Mouse (Mus musculus) midbrain, embryonic 12.5 days (tissue): Measurements from ENCODE around the gene Ebf1. TPM values are rescaled to one million over a fixed set of nuclear protein-coding genes. Genes with fewer than 3 reads are reported as not detected.

ENCODE experiments used
- ATAC-seq: fragments of 200-750 bp; cut with Nextera tagmentation; 2 replicates; pipeline ENCODE4 v1.8.0; 2017; ENCODE audit warnings: low read depth, moderate TSS enrichment, moderate library complexity; ENCODE audit not compliant: low FRiP score
- H3K27ac ChIP-seq: fragments of 300-500 bp; sonication (generic); replicated peaks from 2 replicates; pipeline ENCODE4 v1.5.1; 2016; ENCODE audit warnings: mild to moderate bottlenecking
- H3K27me3 ChIP-seq: fragments of 300-500 bp; sonication (generic); 2 replicates; pipeline ENCODE4 v1.6.1; 2016; ENCODE audit warnings: mild to moderate bottlenecking
- H3K36me3 ChIP-seq: fragments of 300-500 bp; sonication (generic); 2 replicates; pipeline ENCODE4 v1.6.1; 2016
- H3K4me1 ChIP-seq: fragments of 300-500 bp; sonication (generic); 2 replicates; pipeline ENCODE4 v1.6.1; 2016
- H3K4me2 ChIP-seq: fragments of 300-500 bp; sonication (generic); replicated peaks from 2 replicates; pipeline ENCODE4 v1.6.1; 2016; ENCODE audit warnings: mild to moderate bottlenecking, moderate library complexity
- H3K4me3 ChIP-seq: fragments of 300-500 bp; sonication (generic); 2 replicates; pipeline ENCODE4 v1.5.1; 2016; ENCODE audit warnings: mild to moderate bottlenecking
- H3K9ac ChIP-seq: fragments of 300-500 bp; sonication (generic); replicated peaks from 2 replicates; pipeline ENCODE4 v1.6.1; 2016; ENCODE audit warnings: mild to moderate bottlenecking, moderate library complexity
- H3K9me3 ChIP-seq: fragments of 300-500 bp; sonication (generic); 2 replicates; pipeline ENCODE4 v1.6.1; 2016; ENCODE audit warnings: mild to moderate bottlenecking
- WGBS: fragments of 180-500 bp; shearing (Covaris S2); methylation state at CpG from one replicate; pipeline ENCODE4 v1.1.7; 2016; 5-methylcytosine and 5-hydroxymethylcytosine counted together
- polyA plus RNA-seq: library from polyadenylated mRNA; unstranded; fragments of >200 nt; fragmentation: Nextera tagmentation; extraction: Ambion mirVana; gene quantifications from 2 replicates; pipeline ENCODE4 v1.2.1, GENCODE M21; 2016

The Ebf1 gene
- polyA plus RNA-seq, 1 experiment from 2014 or later: 89.6 TPM

- peaks cover 25% of the 10 kb centered on the region for H3K4me1 ChIP-seq
- 54% methylated on average over 5 of the region's 5 CpGs for WGBS
- H3K4me2 ChIP-seq: no peak overlapping the region
- H3K4me3 ChIP-seq: no peak overlapping the region
- no peaks in the 10 kb centered on the region for H3K9me3 ChIP-seq
- H3K9ac ChIP-seq: no peak overlapping the region
- no peak for ATAC-seq
- no peaks in the 10 kb centered on the region for H3K36me3 ChIP-seq
- H3K27ac ChIP-seq: no peak overlapping the region
- peaks cover 13% of the 10 kb centered on the region; the same call in 1 of the 2 replicates for H3K27me3 ChIP-seq
Observed at GRCm38 (mm10) chr11:44835166-44835565, 218.0 kb downstream of the Ebf1 start.

DNA sequence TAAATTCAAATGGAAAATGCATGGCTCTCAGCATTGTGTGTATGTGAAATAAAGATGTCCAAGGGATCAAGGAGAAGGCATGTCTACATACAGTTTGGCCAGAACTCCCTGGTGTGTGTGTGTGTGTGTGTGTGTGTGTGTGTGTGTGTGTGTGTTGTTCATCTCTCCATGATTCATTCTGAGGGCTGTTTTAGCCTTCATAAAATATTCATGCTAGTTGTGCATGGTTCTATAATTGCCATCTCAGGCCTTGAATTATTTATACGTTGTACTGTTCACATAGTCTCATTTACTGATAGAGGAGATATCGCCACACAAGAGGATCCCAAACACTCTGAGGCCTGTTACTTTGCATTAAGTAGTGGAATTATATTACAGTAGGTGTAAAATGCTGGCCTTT is 220.5 kb downstream of the Ebf1 start:
- 0 out of 2 replicates have a peak, but pooled peaks cover 7% of the 10 kb centered on the region for H3K27me3 ChIP-seq
- no peaks in the 10 kb centered on the region for H3K9me3 ChIP-seq
- WGBS: 68% methylated on average over 2 of the region's 2 CpGs
- H3K4me3 ChIP-seq: no peak overlapping the region
- H3K4me2 ChIP-seq: no peak overlapping the region
- H3K36me3 ChIP-seq: no peaks in the 10 kb centered on the region
- H3K9ac ChIP-seq: no peak overlapping the region
- no peak for ATAC-seq
- H3K27ac ChIP-seq: peak overlapping the region; percentile 42; the same call in 1 of the 2 replicates
- peaks cover 31% of the 10 kb centered on the region for H3K4me1 ChIP-seq

GRCm38 (mm10) chr11:44841127-44842056 is 224.3 kb downstream of the Ebf1 start:
- peak overlapping the region; percentile 35 for H3K27ac ChIP-seq
- peak; percentile 82 for ATAC-seq
- H3K27me3 ChIP-seq: 0 out of 2 replicates have a peak, but pooled peaks cover 4% of the 10 kb centered on the region
- WGBS: 38% methylated on average over 14 of the region's 14 CpGs
- peak overlapping the region; percentile 27 for H3K4me2 ChIP-seq
- peaks cover 25% of the 10 kb centered on the region for H3K4me1 ChIP-seq
- no peak overlapping the region for H3K4me3 ChIP-seq
- H3K9ac ChIP-seq: no peak overlapping the region
- no peaks in the 10 kb centered on the region for H3K36me3 ChIP-seq
- no peaks in the 10 kb centered on the region for H3K9me3 ChIP-seq

- 90% methylated on average over 3 of the region's 3 CpGs for WGBS
- Histone ChIP-seq H3K9ac (no peak overlapping the region), H3K27me3 (no peaks in the 10 kb centered on the region), H3K4me2 (no peak overlapping the region), H3K36me3 (no peaks in the 10 kb centered on the region), H3K4me3 (no peak overlapping the region), H3K27ac (no peak overlapping the region), H3K9me3 (no peaks in the 10 kb centered on the region), H3K4me1 (no peaks in the 10 kb centered on the region)
- no peak for ATAC-seq
Observed at GRCm38 (mm10) chr11:44851874-44852273, 234.8 kb downstream of the Ebf1 start.

DNA sequence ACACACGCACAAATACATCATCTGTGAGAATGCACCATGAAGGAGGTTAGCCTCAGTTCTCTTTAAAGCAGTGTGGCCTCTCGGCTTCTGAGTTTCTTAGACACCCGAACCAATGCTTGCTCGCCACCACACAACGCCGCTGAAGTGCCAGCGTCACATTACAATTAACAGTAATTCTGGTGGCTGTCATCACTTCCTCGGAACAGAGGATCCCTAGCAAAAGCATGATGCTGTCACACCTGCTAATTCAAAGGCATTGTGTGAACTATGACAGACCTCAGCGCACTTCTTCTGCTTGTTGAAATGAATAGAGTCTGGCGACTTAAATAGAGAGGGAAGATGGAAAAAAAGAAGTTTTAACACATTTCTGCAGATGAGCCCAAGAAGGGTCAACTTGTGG is 235.8 kb downstream of the Ebf1 start:
- Histone ChIP-seq H3K9ac (no peak overlapping the region), H3K4me2 (no peak overlapping the region), H3K27me3 (no peaks in the 10 kb centered on the region), H3K9me3 (no peaks in the 10 kb centered on the region), H3K36me3 (no peaks in the 10 kb centered on the region), H3K4me1 (no peaks in the 10 kb centered on the region), H3K27ac (no peak overlapping the region), H3K4me3 (no peak overlapping the region)
- WGBS: 86% methylated on average over 10 of the region's 10 CpGs
- ATAC-seq: no peak

GRCm38 (mm10) chr11:44854496-44854895 is 237.4 kb downstream of the Ebf1 start:
- H3K4me1 ChIP-seq: no peaks in the 10 kb centered on the region
- H3K27me3 ChIP-seq: no peaks in the 10 kb centered on the region
- H3K9ac ChIP-seq: no peak overlapping the region
- no peak for ATAC-seq
- H3K4me2 ChIP-seq: no peak overlapping the region
- no peaks in the 10 kb centered on the region for H3K36me3 ChIP-seq
- no peak overlapping the region for H3K4me3 ChIP-seq
- no peak overlapping the region for H3K27ac ChIP-seq
- no peaks in the 10 kb centered on the region for H3K9me3 ChIP-seq
- 92% methylated on average over 7 of the region's 7 CpGs for WGBS

- Histone ChIP-seq H3K4me3 (no peak overlapping the region), H3K36me3 (no peaks in the 10 kb centered on the region), H3K27me3 (no peaks in the 10 kb centered on the region), H3K9ac (no peak overlapping the region), H3K9me3 (no peaks in the 10 kb centered on the region), H3K4me2 (no peak overlapping the region), H3K27ac (no peak overlapping the region), H3K4me1 (no peaks in the 10 kb centered on the region; the same call in 1 of the 2 replicates)
- ATAC-seq: no peak
- WGBS: 64% methylated on average over 5 of the region's 5 CpGs
Observed at GRCm38 (mm10) chr11:44861108-44861507, 244.0 kb downstream of the Ebf1 start.

DNA sequence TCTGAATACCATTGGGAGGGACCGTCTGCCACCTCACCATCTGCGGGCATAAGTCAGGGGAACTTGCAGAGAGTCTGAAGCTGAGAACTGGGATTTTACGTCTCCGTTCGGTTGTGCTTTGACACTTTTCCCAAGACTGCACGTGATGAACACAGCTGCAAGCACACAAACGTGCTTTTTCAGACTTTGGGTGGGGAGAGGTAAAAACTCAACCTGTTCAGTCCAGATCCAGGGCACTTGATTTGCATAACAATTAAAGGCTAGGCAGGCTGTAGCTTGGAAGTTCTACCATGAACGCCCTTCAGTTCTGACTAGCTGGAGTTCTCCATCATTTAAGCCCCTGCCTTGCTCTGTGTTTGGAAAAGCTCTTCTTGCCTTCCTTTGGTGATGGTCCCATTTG is 246.8 kb downstream of the Ebf1 start:
- Histone ChIP-seq H3K9ac (no peak overlapping the region), H3K36me3 (no peaks in the 10 kb centered on the region), H3K27me3 (no peaks in the 10 kb centered on the region), H3K4me3 (no peak overlapping the region), H3K4me1 (peaks cover 4% of the 10 kb centered on the region; the same call in 1 of the 2 replicates), H3K27ac (no peak overlapping the region), H3K9me3 (no peaks in the 10 kb centered on the region), H3K4me2 (no peak overlapping the region)
- WGBS: 69% methylated on average over 8 of the region's 8 CpGs
- ATAC-seq: no peak

DNA sequence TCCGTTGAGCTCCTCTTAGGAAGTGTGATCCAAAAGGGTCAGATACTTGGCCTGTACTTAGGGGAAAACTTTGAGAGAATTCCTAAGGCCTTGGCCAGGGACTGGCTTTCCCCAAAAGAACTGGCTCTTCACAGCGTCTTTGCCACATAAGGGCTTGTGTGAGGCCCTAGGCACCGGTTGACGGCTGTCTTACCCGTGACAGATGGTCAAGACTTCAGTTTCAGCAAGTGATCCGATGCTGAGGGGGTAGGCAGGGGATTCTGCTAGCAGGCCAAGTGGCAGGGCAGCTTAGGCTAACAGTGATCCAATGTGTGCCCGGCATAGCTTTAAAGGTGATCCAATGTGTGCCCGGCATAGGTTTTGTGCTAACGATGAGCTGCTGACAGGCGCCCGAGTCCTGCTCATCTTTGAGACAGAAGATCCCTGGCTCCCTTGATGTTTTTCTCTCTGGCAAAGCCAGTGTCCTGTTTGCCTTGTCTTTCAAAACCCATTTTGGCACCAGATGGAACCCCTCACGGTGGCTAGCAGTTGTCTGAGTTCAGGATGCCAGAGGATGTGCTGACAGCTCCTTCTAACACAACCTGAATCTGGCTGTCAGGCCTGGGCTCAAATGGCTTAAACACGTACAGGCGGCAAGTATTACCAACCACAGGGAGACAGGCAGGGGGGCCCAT is 249.5 kb downstream of the Ebf1 start:
- H3K9ac ChIP-seq: no peak overlapping the region
- no peaks in the 10 kb centered on the region for H3K36me3 ChIP-seq
- no peak overlapping the region for H3K4me3 ChIP-seq
- WGBS: 71% methylated on average over 14 of the region's 14 CpGs
- H3K9me3 ChIP-seq: no peaks in the 10 kb centered on the region
- peaks cover 4% of the 10 kb centered on the region; the same call in 1 of the 2 replicates for H3K4me1 ChIP-seq
- no peak overlapping the region for H3K27ac ChIP-seq
- H3K4me2 ChIP-seq: no peak overlapping the region
- no peak for ATAC-seq
- H3K27me3 ChIP-seq: no peaks in the 10 kb centered on the region

GRCm38 (mm10) chr11:44867433-44867832 is 250.3 kb downstream of the Ebf1 start:
- no peaks in the 10 kb centered on the region for H3K36me3 ChIP-seq
- no peak overlapping the region for H3K27ac ChIP-seq
- no peak overlapping the region for H3K4me2 ChIP-seq
- H3K4me1 ChIP-seq: peaks cover 4% of the 10 kb centered on the region; the same call in 1 of the 2 replicates
- no peak overlapping the region for H3K4me3 ChIP-seq
- ATAC-seq: no peak
- no peaks in the 10 kb centered on the region for H3K9me3 ChIP-seq
- H3K27me3 ChIP-seq: no peaks in the 10 kb centered on the region
- 66% methylated on average over 4 of the region's 4 CpGs for WGBS
- no peak overlapping the region for H3K9ac ChIP-seq

- no peaks in the 10 kb centered on the region for H3K27me3 ChIP-seq
- H3K4me3 ChIP-seq: no peak overlapping the region
- H3K9me3 ChIP-seq: no peaks in the 10 kb centered on the region
- H3K9ac ChIP-seq: no peak overlapping the region
- H3K4me1 ChIP-seq: no peaks in the 10 kb centered on the region
- no peak overlapping the region for H3K4me2 ChIP-seq
- no peaks in the 10 kb centered on the region for H3K36me3 ChIP-seq
- ATAC-seq: no peak
- H3K27ac ChIP-seq: no peak overlapping the region
- WGBS: 93% methylated on average over 1 of the region's 1 CpGs
Observed at GRCm38 (mm10) chr11:44873876-44874275, 256.8 kb downstream of the Ebf1 start.

- Histone ChIP-seq H3K4me2 (no peak overlapping the region), H3K27ac (no peak overlapping the region), H3K9me3 (no peaks in the 10 kb centered on the region), H3K4me1 (no peaks in the 10 kb centered on the region), H3K36me3 (no peaks in the 10 kb centered on the region), H3K9ac (no peak overlapping the region), H3K4me3 (no peak overlapping the region), H3K27me3 (no peaks in the 10 kb centered on the region)
- ATAC-seq: no peak
- 78% methylated on average over 3 of the region's 3 CpGs for WGBS
Observed at GRCm38 (mm10) chr11:44875171-44875570, 258.1 kb downstream of the Ebf1 start.
